ENCODE assay signal across 24 mouse cellular contexts in the genomic region with DNA sequence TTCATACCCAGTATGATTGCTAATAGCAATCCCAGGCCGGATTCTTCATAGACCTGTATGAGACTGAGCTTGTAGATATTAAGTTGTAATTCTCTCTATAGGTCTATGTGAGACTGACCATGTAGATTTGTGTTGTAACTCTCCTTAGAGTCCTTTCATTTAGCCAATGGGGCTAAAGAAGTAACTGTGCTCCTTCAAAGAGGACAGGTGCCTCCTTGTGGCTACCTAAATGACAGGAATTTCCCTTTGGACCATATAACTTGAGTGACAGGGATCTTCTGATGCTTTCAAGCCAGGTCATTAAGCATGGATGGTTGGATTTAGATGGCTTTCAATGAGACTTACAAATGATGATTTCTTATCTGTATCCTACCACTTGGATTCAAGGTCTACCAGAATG.
A peak's percentile ranks its signal among the peaks of the same experiment; 100 is the strongest.
DNase-seq lines count a peak whose midpoint lies in the region; ATAC-seq and TF ChIP-seq lines count a peak whose summit lies in the region.
"Had no signal": no experiment of that assay in that cellular context is flagged by ENCODE, and none has a peak within 500 bp of the region (broad histone marks: within the 10 kb centered on the region; RNA-seq: fewer than 3 reads in every experiment).

No protein-coding gene starts in this region.

- no peaks in the 10 kb centered on the region for H3K27me3 ChIP-seq in Patski
- H3K27me3 ChIP-seq: CH12.LX; embryonic facial prominence, embryonic 13.5 days; forebrain, embryonic 12.5 days; forebrain, embryonic 15.5 days; hindbrain, embryonic 12.5 days; hindbrain, embryonic 15.5 days had no signal

- peak; percentile 30 for DNase-seq in retina, embryonic 14.5 days (ENCODE audit: low spot score)
- no peak for DNase-seq in retina, postnatal 1 day
- no peak for DNase-seq in Patski (ENCODE audit: low read depth, low spot score)
- peak; percentile 6 for DNase-seq in c-Kit-negative CD71-positive TER-119-positive erythroid progenitor cells, embryonic 14.5 days (ENCODE audit: low read depth, low spot score)
- no peak for DNase-seq in gastrocnemius, adult 18-20 months (ENCODE audit: low spot score)
- DNase-seq: adrenal gland, adult 2 months; adrenal gland, postnatal 14 days; B cell, adult 2 months; cerebellum, adult 11-12 months; cerebellum, adult 8-10 months; cerebellum, postnatal 10 days; cerebellum, postnatal 36 days; embryo, embryonic 11 days; gastrocnemius, adult 2 months; gastrocnemius, postnatal 14 days; heart, adult 11 months had no signal

- peak; percentile 21 for TF ChIP-seq CTCF in Patski (IDR thresholded peaks at IDR 0.05)

- POLR2A ChIA-PET in Patski (lab: Charles Lee), result no interaction called here

- in situ Hi-C loops in Patski (cut with MboI; ENCODE audit: low pct_unique_long_range_greater_than_20kb), result no loop called here

- ATAC-seq in Patski, result no peak
- no peak for ATAC-seq in frontal cortex, adult (ENCODE audit: low TSS enrichment)
- ATAC-seq: forebrain, embryonic 15.5 days; intestine, postnatal 0 days had no signal

- CTCF ChIA-PET in Patski (lab: Charles Lee), result no interaction called here

Comparison
In these comparisons a context has a peak if more than half of its experiments do, and no peak if none do; other contexts are left out.
1. DNase-seq: peak in retina, embryonic 14.5 days (single experiment) and c-Kit-negative CD71-positive TER-119-positive erythroid progenitor cells, embryonic 14.5 days (single experiment); none in retina, postnatal 1 day (single experiment), Patski (single experiment) and gastrocnemius, adult 18-20 months (single experiment).